Mouse (Mus musculus) G1E (cell line): ENCODE measurements around the gene Col26a1. TPM values are rescaled to one million over a fixed set of nuclear protein-coding genes. Genes with fewer than 3 reads are reported as not detected.

Experiments
- ATAC-seq: 2 replicates; pipeline ENCODE4 v1.8.0; 2016; ENCODE audit warnings: mild to moderate bottlenecking; ENCODE audit not compliant: insufficient number of reproducible peaks, poor library complexity, low FRiP score, severe bottlenecking; ENCODE audit errors: extremely low read depth
- DNase-seq: peaks from one replicate; pipeline ENCODE4 v3.0.0; 2012; ENCODE audit warnings: low spot score
- H3K27me3 ChIP-seq: 2 replicates; pipeline ENCODE4 v1.6.1; 2012; ENCODE audit warnings: mild to moderate bottlenecking, low read length, inconsistent platforms; ENCODE audit not compliant: insufficient read depth
- H3K36me3 ChIP-seq: replicated peaks from 2 replicates; pipeline ENCODE3; 2012; ENCODE audit warnings: mild to moderate bottlenecking, inconsistent platforms
- H3K4me1 ChIP-seq: 2 replicates; pipeline ENCODE4 v1.6.1; 2012; ENCODE audit warnings: low read depth, low read length, inconsistent platforms, mixed read lengths; ENCODE audit not compliant: insufficient read depth
- H3K4me3 ChIP-seq: 2 replicates; pipeline ENCODE4 v1.5.1; 2012; ENCODE audit warnings: low read depth, mild to moderate bottlenecking, inconsistent platforms, low read length, moderate library complexity, mixed read lengths
- H3K9me3 ChIP-seq: replicated peaks from 2 replicates; pipeline ENCODE4 v1.6.1; 2012; ENCODE audit warnings: inconsistent platforms
- CTCF ChIP-seq: IDR thresholded peaks from 2 replicates; pipeline ENCODE4 v1.5.1; 2012; ENCODE audit warnings: low read depth, low read length, inconsistent platforms, mixed read lengths
- GATA1 ChIP-seq: IDR thresholded peaks from 2 replicates; pipeline ENCODE4 v1.6.1; 2012; ENCODE audit warnings: borderline replicate concordance, low read length, inconsistent platforms, mixed read lengths
- GATA2 ChIP-seq: IDR thresholded peaks from 2 replicates; pipeline ENCODE4 v1.6.1; 2012; ENCODE audit warnings: low read depth, low read length, inconsistent platforms, borderline replicate concordance
- POLR2AphosphoS5 ChIP-seq: IDR thresholded peaks from 2 replicates; pipeline ENCODE4 v1.6.1; 2012; ENCODE audit warnings: low read depth, low read length, inconsistent platforms; ENCODE audit not compliant: insufficient replicate concordance
- TAL1 ChIP-seq: conservative IDR thresholded peaks from 2 replicates; pipeline ENCODE4 v1.6.1; 2012; ENCODE audit warnings: low read depth, low read length, inconsistent platforms, mixed read lengths
- polyA plus RNA-seq: library from polyadenylated mRNA; stranded (reverse); fragments of >175 nt; gene quantifications from 2 replicates; pipeline ENCODE4 v1.2.3, GENCODE M21; 2012
- total RNA-seq, 2 experiments: library from RNA; stranded (forward) in 1 of 2; stranded (reverse) in 1 of 2; fragments of 200-1000 nt in 1 of 2; fragments of >200 nt in 1 of 2; fragmentation: Nextera tagmentation in 1 of 2; gene quantifications; 2 replicates each; pipeline ENCODE4 v1.2.3; 2014 to 2017

Col26a1 gene
- total and polyA plus RNA-seq, 3 experiments, result 0.38 TPM; not detected in 2

DNA sequence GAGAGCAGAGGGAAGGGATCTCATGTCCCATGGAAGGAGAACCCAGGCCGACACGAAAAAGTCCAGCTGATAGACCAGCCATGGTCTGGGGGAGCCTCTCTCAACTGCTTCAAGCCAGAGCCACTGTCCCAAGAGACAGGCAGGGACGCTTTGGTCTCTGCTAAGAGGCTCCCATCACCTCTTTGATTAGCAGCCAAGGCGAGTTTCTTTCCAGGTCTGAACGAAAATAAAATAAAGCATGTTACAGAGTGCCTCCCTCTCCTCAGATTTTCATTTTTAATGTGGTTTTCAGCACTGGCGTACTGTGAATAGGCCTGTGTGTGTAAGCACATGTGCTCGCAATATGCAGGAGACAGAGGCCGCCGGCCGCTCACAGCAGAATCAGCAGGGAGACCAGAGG lies 90.5 kb downstream of the Col26a1 start:
- Histone ChIP-seq H3K9me3 (no peaks in the 10 kb centered on the region), H3K4me1 (peaks cover 3% of the 10 kb centered on the region; the same call in 1 of the 2 replicates), H3K4me3 (no peak overlapping the region), H3K27me3 (no peaks in the 10 kb centered on the region), H3K36me3 (no peaks in the 10 kb centered on the region)
- no peak for TF ChIP-seq GATA1
- TF ChIP-seq TAL1, result no peak
- TF ChIP-seq CTCF, result no peak
- no peak for TF ChIP-seq GATA2
- no peak for TF ChIP-seq POLR2AphosphoS5
- DNase-seq (no peak), ATAC-seq (no peak)

DNA sequence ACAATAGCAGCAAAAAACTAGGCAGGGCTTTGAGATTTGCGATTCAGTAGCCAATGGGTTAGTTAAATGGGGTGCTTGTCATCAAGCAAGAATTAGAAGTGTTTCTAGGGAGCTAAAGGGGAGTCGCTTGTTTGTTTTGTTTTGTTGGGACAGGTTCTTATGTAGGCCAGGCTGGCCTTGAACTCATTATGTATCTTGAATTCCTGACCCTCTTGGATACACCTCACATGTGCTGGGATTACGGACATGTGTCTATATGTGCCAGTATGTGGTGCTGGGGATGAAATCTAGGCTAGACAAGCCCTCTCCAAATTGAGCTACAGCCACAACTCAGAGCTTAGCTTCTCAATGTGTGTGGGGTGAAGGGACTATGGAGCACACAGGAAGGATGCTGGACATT lies 91.8 kb downstream of the Col26a1 start:
- Histone ChIP-seq H3K4me3 (no peak overlapping the region), H3K27me3 (no peaks in the 10 kb centered on the region), H3K4me1 (peaks cover 3% of the 10 kb centered on the region; the same call in 1 of the 2 replicates), H3K9me3 (no peaks in the 10 kb centered on the region), H3K36me3 (no peaks in the 10 kb centered on the region)
- DNase-seq, result no peak
- TF ChIP-seq GATA1 (no peak), CTCF (no peak), POLR2AphosphoS5 (no peak), TAL1 (no peak), GATA2 (no peak)
- ATAC-seq, result no peak

DNA sequence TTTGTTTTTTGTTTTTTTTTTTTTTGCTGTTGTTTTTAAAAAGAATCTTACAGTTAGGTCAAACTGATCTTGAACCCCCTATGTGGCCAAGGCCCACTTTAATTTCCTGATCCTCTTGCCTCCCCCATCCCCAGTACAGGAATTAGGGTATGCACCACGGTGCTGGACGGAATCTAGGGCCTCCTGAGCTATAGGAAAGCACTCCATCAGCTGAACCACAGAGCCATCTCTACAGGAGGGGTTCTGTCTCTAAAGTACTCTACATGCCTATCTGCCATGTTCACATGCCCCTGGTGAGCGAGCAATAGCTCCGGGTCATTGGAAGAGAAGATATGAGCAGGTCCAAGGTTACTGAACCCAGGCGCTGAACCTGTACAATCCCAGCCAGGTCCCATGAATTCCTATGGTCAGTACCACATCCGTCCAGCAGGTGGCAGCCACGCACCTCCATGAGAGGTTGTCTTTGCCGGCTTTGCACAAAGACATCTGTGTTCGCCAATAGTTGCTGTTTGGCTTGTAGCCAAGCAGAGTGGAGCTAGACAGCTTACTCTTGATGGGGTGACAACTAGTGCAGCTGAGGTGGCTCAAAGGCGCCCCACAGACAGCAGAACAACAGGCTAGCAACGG lies 92.3 kb downstream of the Col26a1 start:
- peak; percentile 89 for TF ChIP-seq CTCF
- TF ChIP-seq POLR2AphosphoS5, result no peak
- Histone ChIP-seq H3K4me1 (peaks cover 3% of the 10 kb centered on the region; the same call in 1 of the 2 replicates), H3K9me3 (no peaks in the 10 kb centered on the region), H3K27me3 (no peaks in the 10 kb centered on the region), H3K4me3 (no peak overlapping the region), H3K36me3 (no peaks in the 10 kb centered on the region)
- DNase-seq (peak; percentile 71), ATAC-seq (no peak; the same call in 1 of the 2 replicates)

DNA sequence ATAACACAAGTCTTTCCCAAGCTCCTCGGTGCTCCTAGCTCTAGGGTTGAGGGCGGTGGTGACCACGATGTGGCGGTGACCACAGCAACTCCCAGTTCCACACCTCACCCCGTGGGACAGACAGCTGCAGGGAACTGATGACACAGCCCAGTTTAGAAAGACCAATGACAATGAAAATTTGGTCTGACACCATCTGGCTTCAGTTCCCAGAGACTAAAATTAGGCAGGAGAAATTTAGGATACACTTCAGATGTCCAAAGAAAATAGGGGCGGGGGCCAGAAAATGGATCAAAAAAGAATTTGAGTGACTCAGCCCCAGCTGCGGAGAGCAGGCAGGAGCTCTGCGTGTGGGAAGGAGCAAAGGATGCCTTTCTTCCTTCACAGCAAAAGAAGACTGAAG lies 98.5 kb downstream of the Col26a1 start:
- Histone ChIP-seq H3K36me3 (no peaks in the 10 kb centered on the region), H3K4me1 (no peaks in the 10 kb centered on the region), H3K4me3 (no peak overlapping the region), H3K9me3 (no peaks in the 10 kb centered on the region), H3K27me3 (no peaks in the 10 kb centered on the region)
- TF ChIP-seq POLR2AphosphoS5 (no peak), CTCF (no peak), TAL1 (no peak), GATA1 (no peak), GATA2 (no peak)
- no peak for ATAC-seq
- no peak for DNase-seq

DNA sequence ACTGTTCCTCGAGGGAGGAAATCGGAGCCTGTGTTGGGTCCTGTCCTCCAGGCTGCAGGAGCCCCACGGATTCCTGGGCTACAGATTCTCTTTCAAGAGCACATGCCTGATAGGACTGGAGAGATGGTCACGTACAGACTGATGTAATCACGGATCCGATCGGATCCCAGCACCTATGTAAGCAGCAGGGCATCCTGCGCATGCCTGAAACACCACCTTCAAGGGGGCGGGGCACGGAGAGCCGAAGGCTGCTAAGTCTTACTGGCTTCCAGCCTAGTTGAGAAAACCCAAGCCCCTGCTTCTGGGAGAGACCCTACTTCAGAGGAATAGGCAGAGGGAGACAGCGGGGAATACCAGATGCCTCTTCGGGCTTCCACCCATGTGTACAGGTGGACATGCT lies 100.4 kb downstream of the Col26a1 start:
- no peak overlapping the region for H3K4me3 ChIP-seq
- no peaks in the 10 kb centered on the region for H3K27me3 ChIP-seq
- DNase-seq, result no peak
- no peaks in the 10 kb centered on the region for H3K4me1 ChIP-seq
- H3K36me3 ChIP-seq, result no peaks in the 10 kb centered on the region
- H3K9me3 ChIP-seq, result no peaks in the 10 kb centered on the region
- no peak for TF ChIP-seq POLR2AphosphoS5
- no peak for TF ChIP-seq GATA1
- ATAC-seq, result no peak

DNA sequence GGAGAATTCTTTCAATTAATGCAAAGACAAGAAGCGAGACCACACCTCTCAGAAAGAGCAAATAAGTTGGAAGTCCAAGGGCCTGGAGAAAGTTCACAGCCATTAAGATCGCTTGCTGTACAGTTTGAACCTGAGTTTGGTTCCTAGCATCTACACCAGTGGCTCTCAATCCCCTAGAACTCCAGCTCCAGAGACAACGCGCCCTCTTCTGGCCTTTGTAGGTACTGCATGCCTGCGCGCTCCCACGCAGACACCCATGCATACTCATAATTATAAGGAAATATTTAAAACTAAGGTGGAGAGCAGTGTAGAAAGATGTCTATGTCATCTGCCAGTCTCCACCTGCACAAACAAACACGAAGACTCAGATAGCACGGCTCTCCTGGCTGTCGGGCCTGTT lies 102.5 kb downstream of the Col26a1 start:
- H3K9me3 ChIP-seq, result no peaks in the 10 kb centered on the region
- no peak for TF ChIP-seq POLR2AphosphoS5
- TF ChIP-seq CTCF, result peak; percentile 87
- H3K4me3 ChIP-seq, result no peak overlapping the region
- no peaks in the 10 kb centered on the region for H3K27me3 ChIP-seq
- H3K4me1 ChIP-seq, result no peaks in the 10 kb centered on the region
- ATAC-seq (no peak), DNase-seq (no peak)
- H3K36me3 ChIP-seq, result no peaks in the 10 kb centered on the region

DNA sequence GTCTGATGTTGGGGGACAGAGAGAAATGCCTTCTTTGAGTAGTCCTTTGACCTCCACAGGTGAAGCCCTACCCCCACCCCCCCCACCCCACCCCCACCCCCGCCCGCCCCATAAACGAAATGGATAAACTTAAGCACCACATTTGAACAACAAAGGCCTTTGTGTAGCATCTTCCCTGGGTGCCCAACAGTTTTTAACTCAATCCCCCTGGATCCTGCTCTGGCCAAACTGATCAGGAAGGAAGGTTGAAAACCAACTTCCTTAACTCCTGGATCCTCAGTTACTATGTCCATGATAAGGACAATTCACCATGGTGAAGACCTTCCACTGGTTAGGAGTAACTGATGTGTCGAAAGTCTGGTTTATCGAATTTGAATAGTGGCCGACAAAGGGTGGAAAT lies 103.1 kb downstream of the Col26a1 start:
- H3K4me3 ChIP-seq, result no peak overlapping the region
- ATAC-seq (no peak), DNase-seq (no peak)
- H3K9me3 ChIP-seq, result no peaks in the 10 kb centered on the region
- H3K27me3 ChIP-seq, result no peaks in the 10 kb centered on the region
- H3K4me1 ChIP-seq, result no peaks in the 10 kb centered on the region
- no peak for TF ChIP-seq CTCF
- no peak for TF ChIP-seq GATA1
- no peak for TF ChIP-seq GATA2
- no peak for TF ChIP-seq POLR2AphosphoS5
- no peak for TF ChIP-seq TAL1
- no peaks in the 10 kb centered on the region for H3K36me3 ChIP-seq
